Mouse (Mus musculus) liver, embryonic 12.5 days (tissue): ENCODE data around the gene Trp53inp2. TPM values are rescaled to one million over a fixed set of nuclear protein-coding genes. Genes with fewer than 3 reads are reported as not detected.
A peak's percentile ranks its signal among the peaks of the same experiment; 100 is the strongest.

Source experiments
- ATAC-seq: fragments of 200-750 bp; cut with Nextera tagmentation; 2 replicates; pipeline ENCODE4 v1.8.0; 2017; ENCODE audit warnings: moderate number of reproducible peaks, mild to moderate bottlenecking, moderate library complexity
- H3K27ac ChIP-seq: fragments of 300-500 bp; sonication (generic); 2 replicates; pipeline ENCODE4 v1.5.1; 2016; ENCODE audit warnings: mild to moderate bottlenecking
- H3K27me3 ChIP-seq: fragments of 300-500 bp; sonication (generic); replicated peaks from 2 replicates; pipeline ENCODE4 v1.6.1; 2016; ENCODE audit warnings: mild to moderate bottlenecking, moderate library complexity
- H3K36me3 ChIP-seq: fragments of 300-500 bp; sonication (generic); 2 replicates; pipeline ENCODE4 v1.6.1; 2016; ENCODE audit warnings: mild to moderate bottlenecking, moderate library complexity
- H3K4me1 ChIP-seq: fragments of 300-500 bp; sonication (generic); 2 replicates; pipeline ENCODE4 v1.6.1; 2016
- H3K4me2 ChIP-seq: fragments of 300-500 bp; sonication (generic); 2 replicates; pipeline ENCODE4 v1.6.1; 2016; ENCODE audit warnings: mild to moderate bottlenecking, moderate library complexity
- H3K4me3 ChIP-seq: fragments of 300-500 bp; sonication (generic); 2 replicates; pipeline ENCODE4 v1.5.1; 2016; ENCODE audit warnings: mild to moderate bottlenecking, moderate library complexity
- H3K9ac ChIP-seq: fragments of 300-500 bp; sonication (generic); 2 replicates; pipeline ENCODE4 v1.6.1; 2016; ENCODE audit warnings: mild to moderate bottlenecking, moderate library complexity
- H3K9me3 ChIP-seq: fragments of 300-500 bp; sonication (generic); replicated peaks from 2 replicates; pipeline ENCODE4 v1.6.1; 2016; ENCODE audit warnings: mild to moderate bottlenecking, moderate library complexity
- WGBS: fragments of 180-500 bp; shearing (Covaris S2); methylation state at CpG from one replicate; pipeline ENCODE4 v1.1.7; 2016; ENCODE audit not compliant: insufficient replicate concordance; 5-methylcytosine and 5-hydroxymethylcytosine counted together
- microRNA counts: library from miRNA; unstranded; fragments of <30 nt; microRNA quantifications from one replicate; lab custom pipeline; 2017
- microRNA-seq: library from miRNA; unstranded; fragments of <30 nt; microRNA quantifications from one replicate; pipeline ENCODE4, GENCODE M21; 2017
- polyA plus RNA-seq: library from polyadenylated mRNA; unstranded; fragments of >200 nt; fragmentation: Nextera tagmentation; extraction: Ambion mirVana; gene quantifications from 2 replicates; pipeline ENCODE4 v1.2.1, GENCODE M21; 2016

Gene Trp53inp2
- polyA plus RNA-seq, 1 experiment from 2014 or later: 2.5 TPM

DNA sequence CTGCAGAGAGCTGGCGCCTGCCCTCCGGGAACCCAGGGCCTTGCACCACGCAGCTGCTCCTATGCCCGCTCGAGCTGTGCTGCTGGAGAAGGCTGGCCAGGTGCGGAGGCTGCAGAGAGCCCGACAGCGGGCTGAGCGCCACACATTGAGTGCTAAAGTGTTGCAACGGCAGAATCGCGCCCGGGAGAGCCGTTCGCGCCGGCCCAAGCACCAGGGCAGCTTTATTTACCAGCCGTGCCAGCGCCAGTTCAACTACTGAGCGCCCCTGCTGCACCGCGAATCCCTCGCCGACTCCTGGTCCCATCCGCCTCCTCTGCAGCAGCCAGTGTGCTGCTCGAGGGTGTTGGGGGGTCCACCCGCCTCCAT, 5.7 kb downstream of the Trp53inp2 start:
- Histone ChIP-seq H3K4me1 (peaks cover 19% of the 10 kb centered on the region), H3K9ac (no peak overlapping the region), H3K9me3 (no peaks in the 10 kb centered on the region), H3K27me3 (peaks cover 7% of the 10 kb centered on the region), H3K27ac (no peak overlapping the region), H3K36me3 (peaks cover 23% of the 10 kb centered on the region), H3K4me3 (no peak overlapping the region), H3K4me2 (no peak overlapping the region)
- WGBS: 27% methylated on average over 27 of the region's 27 CpGs
- no peak for ATAC-seq

GRCm38 (mm10) chr2:155387052-155387451, 6.2 kb downstream of the Trp53inp2 start:
- Histone ChIP-seq H3K27me3 (peaks cover 7% of the 10 kb centered on the region), H3K27ac (no peak overlapping the region), H3K4me3 (no peak overlapping the region), H3K4me1 (peaks cover 19% of the 10 kb centered on the region), H3K4me2 (no peak overlapping the region), H3K9me3 (no peaks in the 10 kb centered on the region), H3K36me3 (peaks cover 24% of the 10 kb centered on the region), H3K9ac (no peak overlapping the region)
- 63% methylated on average over 4 of the region's 4 CpGs for WGBS
- no peak for ATAC-seq

- H3K36me3 ChIP-seq: peaks cover 24% of the 10 kb centered on the region
- WGBS: 74% methylated on average over 2 of the region's 2 CpGs
- H3K27me3 ChIP-seq: peaks cover 7% of the 10 kb centered on the region
Measured at GRCm38 (mm10) chr2:155388573-155388972, 7.7 kb downstream of the Trp53inp2 start.

DNA sequence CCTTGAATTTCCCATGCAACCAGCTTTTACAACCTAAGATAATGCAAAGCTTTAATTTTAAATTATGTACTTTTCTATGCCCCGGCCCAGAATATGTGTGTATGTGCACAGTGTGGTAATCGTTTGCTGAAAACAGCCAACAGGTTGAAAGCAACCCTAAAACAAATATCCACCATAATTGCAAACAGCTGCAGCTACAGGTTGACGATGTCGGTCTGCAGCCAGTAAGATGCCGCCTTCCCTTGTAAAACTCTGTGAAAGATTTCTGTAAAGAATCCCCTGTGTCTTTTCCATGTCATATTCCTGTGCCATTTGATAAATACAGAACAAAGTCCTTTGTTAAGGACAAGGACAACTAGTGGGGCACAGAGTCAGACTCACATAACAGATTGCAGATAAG, 13.7 kb downstream of the Trp53inp2 start:
- H3K27me3 ChIP-seq: no peaks in the 10 kb centered on the region
- H3K27ac ChIP-seq: no peak overlapping the region
- no peaks in the 10 kb centered on the region for H3K9me3 ChIP-seq
- H3K4me2 ChIP-seq: no peak overlapping the region
- 78% methylated on average over 5 of the region's 5 CpGs for WGBS
- ATAC-seq: no peak
- H3K4me1 ChIP-seq: no peaks in the 10 kb centered on the region
- no peak overlapping the region for H3K4me3 ChIP-seq
- H3K36me3 ChIP-seq: peaks cover 58% of the 10 kb centered on the region
- no peak overlapping the region for H3K9ac ChIP-seq

More at GRCm38 (mm10) chr2:155388573-155388972, 7.7 kb downstream of the Trp53inp2 start:
- Histone ChIP-seq H3K9ac (no peak overlapping the region), H3K4me3 (no peak overlapping the region), H3K27ac (no peak overlapping the region), H3K4me2 (no peak overlapping the region), H3K4me1 (peaks cover 6% of the 10 kb centered on the region; the same call in 1 of the 2 replicates), H3K9me3 (no peaks in the 10 kb centered on the region)
- ATAC-seq: no peak

DNA sequence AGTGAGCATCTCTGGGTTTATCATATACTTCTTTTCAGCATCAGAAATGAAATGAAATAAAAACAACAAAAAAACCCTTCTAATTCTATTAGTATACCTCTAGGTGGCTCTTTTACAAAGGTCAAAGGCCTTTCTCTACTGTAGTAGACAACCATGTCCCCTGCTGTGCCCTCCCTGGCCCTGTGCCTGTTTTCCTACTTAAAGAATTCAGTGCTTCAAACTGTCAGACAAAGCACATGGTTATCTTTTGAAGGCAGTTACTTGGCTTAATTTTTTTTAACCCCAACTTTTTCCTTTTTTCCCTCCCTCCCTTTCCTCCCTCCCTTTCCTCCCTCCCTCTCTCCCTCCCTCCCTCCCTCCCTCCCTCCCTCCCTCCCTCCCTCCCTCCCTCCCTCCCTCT, 19.4 kb downstream of the Trp53inp2 start:
- H3K36me3 ChIP-seq: peaks cover 58% of the 10 kb centered on the region

DNA sequence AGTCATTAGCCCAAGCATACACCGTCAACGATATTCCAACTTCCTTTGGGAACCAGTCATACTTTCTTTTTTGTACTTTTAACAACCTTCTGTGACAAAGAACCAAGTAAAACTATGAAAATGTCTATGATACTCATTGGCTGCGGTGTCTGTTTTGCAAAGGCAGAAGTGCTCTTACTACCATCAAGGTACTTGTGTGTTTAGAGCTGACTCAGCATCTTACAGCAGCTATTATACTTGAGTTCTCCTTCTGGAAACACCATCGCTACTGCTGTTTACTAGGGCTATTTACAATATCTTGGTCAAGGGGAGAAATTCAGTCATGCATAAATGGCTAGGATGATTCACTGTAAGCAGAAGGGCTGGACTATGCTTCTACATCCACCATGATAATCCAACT, 21.1 kb downstream of the Trp53inp2 start:
- ATAC-seq: no peak
- no peak overlapping the region for H3K4me2 ChIP-seq
- 91% methylated on average over 4 of the region's 4 CpGs for WGBS
- H3K4me1 ChIP-seq: no peaks in the 10 kb centered on the region
- peaks cover 58% of the 10 kb centered on the region for H3K36me3 ChIP-seq
- H3K27ac ChIP-seq: no peak overlapping the region
- H3K27me3 ChIP-seq: no peaks in the 10 kb centered on the region
- no peak overlapping the region for H3K9ac ChIP-seq
- H3K4me3 ChIP-seq: no peak overlapping the region
- H3K9me3 ChIP-seq: no peaks in the 10 kb centered on the region

More for the DNA sequence above, 19.4 kb downstream of the Trp53inp2 start:
- ATAC-seq: no peak
- Histone ChIP-seq H3K9me3 (no peaks in the 10 kb centered on the region), H3K27ac (no peak overlapping the region), H3K9ac (no peak overlapping the region), H3K4me2 (no peak overlapping the region), H3K27me3 (no peaks in the 10 kb centered on the region), H3K4me3 (no peak overlapping the region), H3K4me1 (no peaks in the 10 kb centered on the region)

DNA sequence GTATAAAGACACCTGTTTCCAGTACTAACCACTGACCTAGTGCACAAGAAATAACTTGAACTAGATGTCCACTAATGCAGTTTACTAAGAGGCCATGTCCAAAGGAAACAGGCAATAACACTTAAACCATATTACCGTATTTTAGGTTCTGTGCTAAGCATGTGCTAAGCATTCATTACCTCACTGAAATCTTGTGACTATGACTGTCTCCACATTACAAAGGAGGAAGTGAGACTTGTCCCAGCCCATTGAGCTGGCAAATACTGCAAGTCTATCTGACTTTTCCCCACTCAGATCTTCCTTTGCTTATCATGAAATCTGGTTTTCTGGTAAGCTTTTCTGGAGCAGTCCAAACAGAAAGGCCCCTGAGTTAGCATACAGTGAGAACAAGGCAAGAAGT, 23.8 kb downstream of the Trp53inp2 start:
- Histone ChIP-seq H3K4me2 (no peak overlapping the region), H3K4me3 (no peak overlapping the region), H3K27ac (no peak overlapping the region), H3K9ac (no peak overlapping the region), H3K27me3 (no peaks in the 10 kb centered on the region), H3K4me1 (no peaks in the 10 kb centered on the region), H3K36me3 (peaks cover 70% of the 10 kb centered on the region), H3K9me3 (no peaks in the 10 kb centered on the region)
- 83% methylated on average over 1 of the region's 1 CpGs for WGBS
- ATAC-seq: no peak

DNA sequence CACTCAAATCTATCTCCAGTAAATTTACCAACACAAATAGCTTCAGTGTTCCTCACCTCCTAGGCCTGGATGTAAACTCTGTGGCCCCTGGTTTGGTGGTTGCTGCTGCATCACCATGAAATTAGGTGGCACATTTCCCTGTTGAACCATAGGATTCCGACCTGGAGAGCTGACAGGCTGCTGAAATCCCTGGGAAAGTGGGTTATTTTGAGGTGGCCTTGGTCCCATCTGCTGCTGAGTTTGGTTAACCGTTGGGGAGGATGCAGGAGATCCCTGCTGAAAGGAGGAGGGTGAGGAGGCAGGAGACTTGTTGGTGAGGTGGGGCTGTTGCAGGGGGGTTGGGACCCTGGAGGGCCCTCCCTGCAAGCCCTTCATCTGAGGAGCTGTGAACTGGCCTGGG, 40.1 kb downstream of the Trp53inp2 start:
- Histone ChIP-seq H3K36me3 (peaks cover 60% of the 10 kb centered on the region), H3K27me3 (no peaks in the 10 kb centered on the region), H3K9me3 (no peaks in the 10 kb centered on the region), H3K4me1 (no peaks in the 10 kb centered on the region), H3K4me2 (no peak overlapping the region), H3K9ac (no peak overlapping the region), H3K27ac (no peak overlapping the region), H3K4me3 (no peak overlapping the region)
- 70% methylated on average over 2 of the region's 2 CpGs for WGBS
- ATAC-seq: no peak

- Histone ChIP-seq H3K4me1 (no peaks in the 10 kb centered on the region), H3K36me3 (peaks cover 54% of the 10 kb centered on the region), H3K9me3 (no peaks in the 10 kb centered on the region), H3K4me3 (no peak overlapping the region), H3K9ac (no peak overlapping the region), H3K4me2 (no peak overlapping the region), H3K27ac (no peak overlapping the region), H3K27me3 (no peaks in the 10 kb centered on the region)
- no peak for ATAC-seq
Measured at GRCm38 (mm10) chr2:155436445-155436844, 55.6 kb downstream of the Trp53inp2 start.

MicroRNAs encoded within 50 kb of the gene (microRNA counts, 519-probe panel; counts per million panel counts)
- 582 counts per million, percentile 70 among the panel's probes with 10 or more counts for microRNA mmu-miR-695 (lab: Ali Mortazavi, UCI)

Small RNA genes within 50 kb of the gene (microRNA-seq; reads per million reads assigned to microRNA genes)
- gene Mir695: not detected

Other genes starting within 250 kb of the Trp53inp2 start
- 25.3 and 25.9 TPM in 2 replicates for gene Itch, start 247.6 kb upstream of the Trp53inp2 start, polyA plus RNA-seq
- 152 and 160 TPM in 2 replicates for gene Dynlrb1, start 144.5 kb upstream of the Trp53inp2 start, polyA plus RNA-seq
- gene Map1lc3a, start 104.8 kb upstream of the Trp53inp2 start, polyA plus RNA-seq: 27.4 and 28.9 TPM in 2 replicates
- 29.0 and 29.5 TPM in 2 replicates for gene Pigu, start 23.6 kb upstream of the Trp53inp2 start, polyA plus RNA-seq
- gene Ncoa6, start 92.8 kb downstream of the Trp53inp2 start, polyA plus RNA-seq: 9.2 and 10.4 TPM in 2 replicates
- 25.1 and 27.1 TPM in 2 replicates for gene Acss2, start 136.9 kb downstream of the Trp53inp2 start, polyA plus RNA-seq
- 0.54 and 0.86 TPM in 2 replicates for gene Ggt7, start 137.2 kb downstream of the Trp53inp2 start, polyA plus RNA-seq
- 64.0 and 64.1 TPM in 2 replicates for gene Gss, start 211.8 kb downstream of the Trp53inp2 start, polyA plus RNA-seq
- gene Myh7b, start 230.2 kb downstream of the Trp53inp2 start, polyA plus RNA-seq: 6.0 TPM in 2 replicates